Mouse (Mus musculus): ENCODE results near the gene Fam114a2. TPM values are rescaled to one million over a fixed set of nuclear protein-coding genes. Genes with fewer than 3 reads are reported as not detected.

Gene Fam114a2
- polyA plus RNA-seq, 1 experiment from 2014 or later = 81.8 TPM

DNA sequence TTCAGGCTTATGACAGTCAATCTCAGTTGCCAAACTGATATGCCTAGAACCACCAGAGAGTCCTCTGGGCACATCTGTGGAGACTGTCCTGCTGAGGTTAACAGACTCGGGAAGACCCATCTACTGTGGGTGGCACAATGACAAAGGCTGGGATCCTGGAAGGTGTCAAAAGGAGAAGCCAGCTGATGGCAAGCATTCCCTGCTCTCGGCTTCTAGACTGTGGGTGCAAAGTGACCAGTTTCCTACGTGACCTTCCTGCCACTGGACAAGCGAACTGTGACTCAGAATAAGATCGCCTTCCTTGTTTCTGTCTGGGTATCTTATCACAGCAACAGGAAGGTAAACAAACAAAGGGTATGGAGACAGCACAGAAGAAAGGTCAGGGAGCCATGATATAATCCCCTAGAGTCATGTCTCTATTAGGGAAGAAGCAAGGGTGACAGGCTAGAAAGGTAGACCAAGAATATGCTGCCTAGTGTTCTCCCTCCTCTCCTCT is 1.4 kb downstream of the Fam114a2 start:
- Histone ChIP-seq H3K9me3 (no peaks in the 10 kb centered on the region), H3K4me2 (peak overlapping the region; percentile 66), H3K27ac (no peak overlapping the region), H3K27me3 (no peaks in the 10 kb centered on the region), H3K9ac (no peak overlapping the region), H3K4me1 (peaks cover 10% of the 10 kb centered on the region), H3K36me3 (peaks cover 29% of the 10 kb centered on the region), H3K4me3 (peak overlapping the region; percentile 94; the same call in 1 of the 2 replicates)
- WGBS = 73% methylated on average over 5 of the region's 5 CpGs
- ATAC-seq (ENCODE audit: insufficient number of reproducible peaks, insufficient read depth, low FRiP score, low TSS enrichment, low read depth) = no peak

DNA sequence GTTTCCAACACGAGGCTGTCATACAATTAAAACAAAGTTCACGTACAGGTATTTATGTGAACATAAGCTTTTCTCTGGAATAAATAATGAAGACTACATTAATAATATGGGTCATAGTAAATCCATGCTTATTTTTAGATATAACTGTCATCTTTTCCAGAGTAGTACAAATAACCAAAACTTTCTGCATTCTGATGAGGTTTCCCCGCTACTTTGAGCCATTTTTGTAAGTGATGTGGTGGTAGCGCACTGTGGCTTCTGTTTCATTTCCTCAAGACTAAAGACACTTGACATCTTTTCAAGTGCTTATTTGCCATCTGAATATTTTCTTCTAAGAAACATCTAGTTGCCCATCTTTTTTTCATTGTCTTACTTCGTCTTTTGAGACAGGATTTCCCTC is 3.2 kb downstream of the Fam114a2 start:
- Histone ChIP-seq H3K9me3 (no peaks in the 10 kb centered on the region), H3K27ac (no peak overlapping the region), H3K4me2 (no peak overlapping the region), H3K4me1 (peaks cover 10% of the 10 kb centered on the region), H3K9ac (no peak overlapping the region), H3K36me3 (peaks cover 36% of the 10 kb centered on the region), H3K4me3 (no peak overlapping the region), H3K27me3 (no peaks in the 10 kb centered on the region)
- no peak for ATAC-seq (ENCODE audit: insufficient number of reproducible peaks, insufficient read depth, low FRiP score, low TSS enrichment, low read depth)
- WGBS = 88% methylated on average over 5 of the region's 5 CpGs

- no peak for ATAC-seq (ENCODE audit: insufficient number of reproducible peaks, insufficient read depth, low FRiP score, low TSS enrichment, low read depth)
- H3K36me3 ChIP-seq = peaks cover 78% of the 10 kb centered on the region
- H3K9me3 ChIP-seq = no peaks in the 10 kb centered on the region
- H3K4me3 ChIP-seq = no peak overlapping the region
- H3K4me2 ChIP-seq = no peak overlapping the region
- H3K4me1 ChIP-seq = no peaks in the 10 kb centered on the region
- H3K27ac ChIP-seq = no peak overlapping the region
- no peaks in the 10 kb centered on the region for H3K27me3 ChIP-seq
- WGBS = 86% methylated on average over 6 of the region's 6 CpGs
- no peak overlapping the region for H3K9ac ChIP-seq
Observed at GRCm38 (mm10) chr11:57506899-57507298, 11.5 kb downstream of the Fam114a2 start.

GRCm38 (mm10) chr11:57503155-57503554 is 15.3 kb downstream of the Fam114a2 start:
- ATAC-seq (ENCODE audit: insufficient number of reproducible peaks, insufficient read depth, low FRiP score, low TSS enrichment, low read depth) = no peak
- Histone ChIP-seq H3K27me3 (no peaks in the 10 kb centered on the region), H3K36me3 (peaks cover 80% of the 10 kb centered on the region), H3K4me1 (no peaks in the 10 kb centered on the region), H3K4me3 (no peak overlapping the region), H3K27ac (no peak overlapping the region), H3K9me3 (no peaks in the 10 kb centered on the region), H3K4me2 (no peak overlapping the region), H3K9ac (no peak overlapping the region)
- 92% methylated on average over 5 of the region's 5 CpGs for WGBS

GRCm38 (mm10) chr11:57498215-57498614 is 20.2 kb downstream of the Fam114a2 start:
- 94% methylated on average over 5 of the region's 5 CpGs for WGBS
- Histone ChIP-seq H3K4me1 (no peaks in the 10 kb centered on the region), H3K4me2 (no peak overlapping the region), H3K36me3 (peaks cover 81% of the 10 kb centered on the region), H3K4me3 (no peak overlapping the region), H3K9me3 (no peaks in the 10 kb centered on the region), H3K9ac (no peak overlapping the region), H3K27me3 (no peaks in the 10 kb centered on the region), H3K27ac (no peak overlapping the region)
- no peak for ATAC-seq (ENCODE audit: insufficient number of reproducible peaks, insufficient read depth, low FRiP score, low TSS enrichment, low read depth)

DNA sequence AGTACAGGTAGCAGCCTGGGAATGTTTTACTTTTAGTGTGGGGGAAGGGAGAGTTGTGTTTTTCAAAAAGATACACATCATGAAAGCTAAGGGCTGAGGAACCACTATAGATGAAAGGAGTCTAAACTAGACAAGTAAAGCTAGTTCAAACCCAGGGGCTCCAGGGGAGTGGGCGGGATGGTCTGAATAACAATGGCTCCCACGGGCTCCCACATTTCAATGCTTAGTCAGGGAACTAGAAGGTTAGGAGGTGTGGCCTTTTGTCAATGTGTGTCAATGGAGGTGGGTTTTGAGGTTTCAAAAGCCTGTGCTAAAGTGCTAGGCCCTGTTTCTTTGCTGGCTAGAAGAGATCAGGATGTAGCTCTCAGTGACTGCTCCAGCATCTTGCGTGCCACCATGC is 20.7 kb downstream of the Fam114a2 start:
- H3K27me3 ChIP-seq = no peaks in the 10 kb centered on the region
- no peaks in the 10 kb centered on the region for H3K4me1 ChIP-seq
- H3K27ac ChIP-seq = no peak overlapping the region
- WGBS = 77% methylated on average over 3 of the region's 3 CpGs
- peaks cover 82% of the 10 kb centered on the region for H3K36me3 ChIP-seq
- ATAC-seq (ENCODE audit: insufficient number of reproducible peaks, insufficient read depth, low FRiP score, low TSS enrichment, low read depth) = no peak
- H3K9me3 ChIP-seq = no peaks in the 10 kb centered on the region
- H3K9ac ChIP-seq = no peak overlapping the region
- no peak overlapping the region for H3K4me2 ChIP-seq
- no peak overlapping the region for H3K4me3 ChIP-seq

DNA sequence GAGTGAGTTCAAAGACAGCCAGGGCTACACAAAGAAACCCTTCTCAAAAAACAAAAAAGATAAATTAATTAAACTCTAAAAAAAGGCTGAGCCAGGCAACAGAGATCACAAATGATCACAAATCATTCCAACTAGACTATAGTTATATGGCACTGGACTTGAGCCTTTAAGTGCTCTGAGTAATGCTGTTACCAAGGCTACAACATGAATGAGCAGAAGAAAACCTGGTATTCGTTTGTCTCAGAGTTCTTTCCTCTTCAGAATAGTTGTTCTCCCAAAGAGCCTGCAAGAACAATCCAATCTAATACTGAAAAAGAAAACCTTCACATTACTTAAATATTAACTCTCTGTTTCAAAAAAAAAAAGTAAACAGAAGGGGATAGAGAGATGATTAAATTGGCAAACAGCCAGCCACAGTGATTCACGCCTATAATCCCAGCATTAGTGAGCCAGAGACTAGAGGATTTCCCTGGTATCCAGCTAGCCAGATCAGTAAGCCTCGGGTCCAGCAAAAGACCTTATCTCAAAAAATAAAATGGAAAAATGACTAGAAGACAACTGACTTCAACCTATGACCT is 21.9 kb downstream of the Fam114a2 start:
- no peak overlapping the region for H3K4me2 ChIP-seq
- ATAC-seq (ENCODE audit: insufficient number of reproducible peaks, insufficient read depth, low FRiP score, low TSS enrichment, low read depth) = no peak
- no peak overlapping the region for H3K27ac ChIP-seq
- no peak overlapping the region for H3K9ac ChIP-seq
- peaks cover 92% of the 10 kb centered on the region for H3K36me3 ChIP-seq
- H3K27me3 ChIP-seq = no peaks in the 10 kb centered on the region
- 58% methylated on average over 3 of the region's 3 CpGs for WGBS
- no peaks in the 10 kb centered on the region for H3K9me3 ChIP-seq
- H3K4me3 ChIP-seq = no peak overlapping the region
- no peaks in the 10 kb centered on the region for H3K4me1 ChIP-seq

GRCm38 (mm10) chr11:57488436-57488835 is 30.0 kb downstream of the Fam114a2 start:
- H3K9me3 ChIP-seq = no peaks in the 10 kb centered on the region
- no peak overlapping the region for H3K27ac ChIP-seq
- H3K9ac ChIP-seq = no peak overlapping the region
- 70% methylated on average over 5 of the region's 5 CpGs for WGBS
- no peak overlapping the region for H3K4me3 ChIP-seq
- H3K36me3 ChIP-seq = peaks cover 80% of the 10 kb centered on the region
- no peaks in the 10 kb centered on the region for H3K4me1 ChIP-seq
- no peak for ATAC-seq (ENCODE audit: insufficient number of reproducible peaks, insufficient read depth, low FRiP score, low TSS enrichment, low read depth)
- no peaks in the 10 kb centered on the region for H3K27me3 ChIP-seq
- H3K4me2 ChIP-seq = no peak overlapping the region

GRCm38 (mm10) chr11:57478077-57478476 is 40.3 kb downstream of the Fam114a2 start:
- Histone ChIP-seq H3K36me3 (peaks cover 42% of the 10 kb centered on the region), H3K9me3 (no peaks in the 10 kb centered on the region), H3K4me1 (no peaks in the 10 kb centered on the region), H3K27ac (no peak overlapping the region), H3K9ac (no peak overlapping the region), H3K4me2 (no peak overlapping the region), H3K4me3 (no peak overlapping the region), H3K27me3 (no peaks in the 10 kb centered on the region; the same call in 1 of the 2 replicates)
- 72% methylated on average over 5 of the region's 5 CpGs for WGBS
- peak; percentile 17; the same call in 1 of the 2 replicates for ATAC-seq (ENCODE audit: insufficient number of reproducible peaks, insufficient read depth, low FRiP score, low TSS enrichment, low read depth)

- Histone ChIP-seq H3K9me3 (no peaks in the 10 kb centered on the region), H3K4me1 (no peaks in the 10 kb centered on the region), H3K9ac (no peak overlapping the region), H3K36me3 (peaks cover 19% of the 10 kb centered on the region), H3K4me3 (no peak overlapping the region), H3K4me2 (no peak overlapping the region), H3K27me3 (no peaks in the 10 kb centered on the region; the same call in 1 of the 2 replicates), H3K27ac (no peak overlapping the region)
- 46% methylated on average over 6 of the region's 6 CpGs for WGBS
- no peak for ATAC-seq (ENCODE audit: insufficient number of reproducible peaks, insufficient read depth, low FRiP score, low TSS enrichment, low read depth)
Observed at GRCm38 (mm10) chr11:57475119-57475518, 43.3 kb downstream of the Fam114a2 start.

DNA sequence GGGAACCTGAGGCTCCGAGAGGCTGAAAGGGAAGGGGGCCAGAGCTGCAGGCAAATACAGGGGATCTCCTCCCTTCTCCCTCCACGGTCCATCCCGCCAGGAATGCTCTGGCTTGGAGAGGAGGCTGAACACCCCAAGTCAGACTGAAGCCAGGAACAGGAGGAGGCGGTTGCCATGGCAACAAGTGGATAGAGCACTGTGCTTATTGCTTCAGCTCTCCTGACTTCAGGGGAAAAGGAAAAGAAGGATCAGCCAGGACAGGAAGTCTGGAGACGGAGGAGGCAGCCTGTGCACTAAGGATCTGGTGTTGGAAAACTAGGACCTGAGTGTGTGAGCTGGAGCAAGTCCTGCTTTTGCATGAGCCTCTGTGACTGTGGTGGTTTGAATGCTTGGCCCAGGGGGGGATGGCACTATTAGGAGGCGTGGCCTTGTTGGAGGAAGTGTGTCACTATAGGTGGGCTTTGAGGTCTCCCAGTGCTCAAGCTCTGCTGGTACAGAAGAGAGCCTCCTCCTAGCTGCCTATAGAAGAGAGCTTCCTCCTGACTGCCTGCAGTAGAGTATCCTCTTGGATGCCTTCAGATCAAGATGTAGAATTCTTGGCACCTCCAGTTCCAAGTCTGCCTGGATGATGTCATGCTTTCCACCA is 44.0 kb downstream of the Fam114a2 start:
- Histone ChIP-seq H3K4me3 (no peak overlapping the region), H3K36me3 (peaks cover 15% of the 10 kb centered on the region; the same call in 1 of the 2 replicates), H3K9me3 (no peaks in the 10 kb centered on the region), H3K4me2 (no peak overlapping the region), H3K4me1 (no peaks in the 10 kb centered on the region), H3K27me3 (no peaks in the 10 kb centered on the region; the same call in 1 of the 2 replicates), H3K27ac (no peak overlapping the region), H3K9ac (no peak overlapping the region)
- no peak for ATAC-seq (ENCODE audit: insufficient number of reproducible peaks, insufficient read depth, low FRiP score, low TSS enrichment, low read depth)
- 71% methylated on average over 6 of the region's 6 CpGs for WGBS

DNA sequence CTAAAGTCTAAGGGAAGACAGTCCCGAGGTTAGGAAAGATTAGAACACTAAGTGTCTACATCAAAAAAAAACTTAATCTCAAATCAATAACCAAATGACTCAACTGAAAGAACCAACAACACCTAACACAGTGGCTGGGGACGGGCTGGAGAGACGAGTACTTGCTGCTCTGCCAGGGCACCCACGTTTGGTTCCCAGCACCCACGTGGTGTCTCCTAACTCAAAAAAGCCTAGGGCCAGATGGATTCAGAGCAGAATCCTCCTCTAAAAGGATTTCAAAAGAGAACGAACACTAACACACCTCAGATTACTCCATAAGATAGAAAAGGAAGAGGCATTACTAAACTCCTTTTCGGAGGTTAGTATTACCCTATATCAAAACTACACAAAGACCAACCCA is 47.4 kb downstream of the Fam114a2 start:
- Histone ChIP-seq H3K4me3 (no peak overlapping the region), H3K4me1 (0 out of 2 replicates have a peak, but pooled peaks cover 2% of the 10 kb centered on the region), H3K4me2 (no peak overlapping the region), H3K27me3 (no peaks in the 10 kb centered on the region; the same call in 1 of the 2 replicates), H3K9ac (no peak overlapping the region), H3K27ac (no peak overlapping the region), H3K36me3 (no peaks in the 10 kb centered on the region), H3K9me3 (no peaks in the 10 kb centered on the region)
- WGBS = 86% methylated on average over 7 of the region's 7 CpGs
- no peak for ATAC-seq (ENCODE audit: insufficient number of reproducible peaks, insufficient read depth, low FRiP score, low TSS enrichment, low read depth)
